Mouse (Mus musculus) limb, embryonic 15.5 days (tissue): ENCODE results near the gene Unc80. TPM values are rescaled to one million over a fixed set of nuclear protein-coding genes. Genes with fewer than 3 reads are reported as not detected.

Experiments used
- ATAC-seq: fragments of 200-750 bp; cut with Nextera tagmentation; 2 replicates; pipeline ENCODE4 v1.8.0; 2017; ENCODE audit warnings: low read depth, moderate TSS enrichment; ENCODE audit not compliant: insufficient number of reproducible peaks, low FRiP score, low TSS enrichment
- H3K27ac ChIP-seq: fragments of 300-500 bp; sonication (generic); 2 replicates; pipeline ENCODE4 v1.5.1; 2015; ENCODE audit warnings: moderate library complexity, mild to moderate bottlenecking, inconsistent platforms
- H3K27me3 ChIP-seq: fragments of 300-500 bp; sonication (generic); 2 replicates; pipeline ENCODE4 v1.6.1; 2015; ENCODE audit warnings: inconsistent platforms
- H3K36me3 ChIP-seq: fragments of 300-500 bp; sonication (generic); 2 replicates; pipeline ENCODE4 v1.6.1; 2015; ENCODE audit warnings: inconsistent platforms
- H3K4me1 ChIP-seq: fragments of 300-500 bp; sonication (generic); 2 replicates; pipeline ENCODE4 v1.6.1; 2015; ENCODE audit warnings: inconsistent platforms
- H3K4me2 ChIP-seq: fragments of 300-500 bp; sonication (generic); 2 replicates; pipeline ENCODE4 v1.6.1; 2015; ENCODE audit warnings: mild to moderate bottlenecking, inconsistent platforms
- H3K4me3 ChIP-seq: fragments of 300-500 bp; sonication (generic); 2 replicates; pipeline ENCODE4 v1.5.1; 2015; ENCODE audit warnings: mild to moderate bottlenecking, inconsistent platforms
- H3K9ac ChIP-seq: fragments of 300-500 bp; sonication (generic); 2 replicates; pipeline ENCODE4 v1.6.1; 2015; ENCODE audit warnings: inconsistent platforms
- H3K9me3 ChIP-seq: fragments of 300-500 bp; sonication (generic); 2 replicates; pipeline ENCODE4 v1.6.1; 2016; ENCODE audit warnings: inconsistent platforms
- WGBS: fragments of 180-500 bp; shearing (Covaris S2); methylation state at CpG from one replicate; pipeline ENCODE4 v1.1.7; 2015; 5-methylcytosine and 5-hydroxymethylcytosine counted together
- polyA plus RNA-seq: library from polyadenylated mRNA; unstranded; fragments of >200 nt; fragmentation: Nextera tagmentation; extraction: Ambion mirVana; gene quantifications from 2 replicates; pipeline ENCODE4 v1.2.1, GENCODE M21; 2015

Unc80 gene
- polyA plus RNA-seq, 1 experiment from 2014 or later, result 0.12 TPM

- Histone ChIP-seq H3K27ac (no peak overlapping the region), H3K4me3 (no peak overlapping the region), H3K27me3 (no peaks in the 10 kb centered on the region), H3K36me3 (no peaks in the 10 kb centered on the region), H3K4me1 (no peaks in the 10 kb centered on the region), H3K4me2 (no peak overlapping the region), H3K9ac (no peak overlapping the region), H3K9me3 (no peaks in the 10 kb centered on the region)
- ATAC-seq, result no peak
These were observed 178.7 kb downstream of the Unc80 start for GRCm38 (mm10) chr1:66646894-66647293.

DNA sequence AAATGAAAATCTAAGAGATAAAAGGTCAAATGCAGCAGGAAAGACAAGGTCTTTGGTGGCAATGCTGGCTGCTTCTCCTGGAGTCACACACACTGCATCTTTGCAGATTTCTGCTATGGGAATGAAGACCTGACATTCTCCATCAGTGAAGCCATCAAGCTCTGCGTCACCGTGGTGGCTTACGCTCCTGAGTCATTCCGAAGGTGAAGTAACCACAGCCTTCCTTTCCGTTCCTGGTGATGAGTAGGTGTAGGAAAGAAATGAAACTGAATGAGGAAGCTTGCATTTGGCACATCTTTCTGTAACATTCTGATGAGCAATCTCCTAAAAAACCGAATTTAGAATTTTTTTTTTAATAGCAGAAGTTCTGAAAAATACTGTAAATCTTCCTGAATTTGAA lies 181.4 kb downstream of the Unc80 start:
- Histone ChIP-seq H3K4me2 (no peak overlapping the region), H3K9ac (no peak overlapping the region), H3K36me3 (no peaks in the 10 kb centered on the region), H3K4me3 (no peak overlapping the region), H3K27me3 (no peaks in the 10 kb centered on the region), H3K9me3 (no peaks in the 10 kb centered on the region), H3K4me1 (peaks cover 3% of the 10 kb centered on the region; the same call in 1 of the 2 replicates), H3K27ac (no peak overlapping the region)
- ATAC-seq, result no peak
- 81% methylated on average over 6 of the region's 6 CpGs for WGBS

- no peak overlapping the region for H3K4me3 ChIP-seq
- H3K9me3 ChIP-seq, result no peaks in the 10 kb centered on the region
- no peaks in the 10 kb centered on the region for H3K27me3 ChIP-seq
- no peak for ATAC-seq
- H3K36me3 ChIP-seq, result no peaks in the 10 kb centered on the region
- WGBS, result 59% methylated on average over 1 of the region's 1 CpGs
- H3K9ac ChIP-seq, result no peak overlapping the region
- H3K4me1 ChIP-seq, result peaks cover 3% of the 10 kb centered on the region; the same call in 1 of the 2 replicates
- H3K4me2 ChIP-seq, result no peak overlapping the region
- H3K27ac ChIP-seq, result no peak overlapping the region
These were observed 181.8 kb downstream of the Unc80 start for GRCm38 (mm10) chr1:66650006-66650405.

GRCm38 (mm10) chr1:66655119-66655746 lies 187.1 kb downstream of the Unc80 start:
- no peaks in the 10 kb centered on the region for H3K27me3 ChIP-seq
- peaks cover 3% of the 10 kb centered on the region; the same call in 1 of the 2 replicates for H3K4me1 ChIP-seq
- H3K4me3 ChIP-seq, result no peak overlapping the region
- no peak for ATAC-seq
- H3K9ac ChIP-seq, result no peak overlapping the region
- H3K27ac ChIP-seq, result no peak overlapping the region
- no peak overlapping the region for H3K4me2 ChIP-seq
- whole genome bisulfite sequencing, result 61% methylated on average over 4 of the region's 4 CpGs
- no peaks in the 10 kb centered on the region for H3K36me3 ChIP-seq
- no peaks in the 10 kb centered on the region for H3K9me3 ChIP-seq

DNA sequence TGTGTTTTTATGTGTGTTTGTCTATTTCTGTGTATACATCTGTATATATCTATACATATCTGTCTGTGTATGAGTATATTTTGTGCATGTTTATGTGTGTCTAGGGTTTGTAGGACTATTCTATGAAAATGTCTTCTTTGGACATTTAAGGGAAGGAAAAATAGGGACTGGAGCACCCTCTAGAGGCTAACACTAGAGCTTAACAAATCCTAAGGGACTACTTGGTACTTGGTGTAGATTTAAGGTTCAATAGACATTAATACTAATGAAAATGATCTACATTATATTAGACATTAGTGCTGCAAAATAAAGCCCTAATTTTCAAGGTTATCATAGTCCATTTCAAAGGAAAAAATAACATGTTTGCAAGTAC lies 187.6 kb downstream of the Unc80 start:
- Histone ChIP-seq H3K9ac (no peak overlapping the region), H3K4me2 (no peak overlapping the region), H3K4me1 (peaks cover 3% of the 10 kb centered on the region; the same call in 1 of the 2 replicates), H3K27me3 (no peaks in the 10 kb centered on the region), H3K36me3 (no peaks in the 10 kb centered on the region), H3K9me3 (no peaks in the 10 kb centered on the region), H3K4me3 (no peak overlapping the region), H3K27ac (no peak overlapping the region)
- ATAC-seq, result no peak

DNA sequence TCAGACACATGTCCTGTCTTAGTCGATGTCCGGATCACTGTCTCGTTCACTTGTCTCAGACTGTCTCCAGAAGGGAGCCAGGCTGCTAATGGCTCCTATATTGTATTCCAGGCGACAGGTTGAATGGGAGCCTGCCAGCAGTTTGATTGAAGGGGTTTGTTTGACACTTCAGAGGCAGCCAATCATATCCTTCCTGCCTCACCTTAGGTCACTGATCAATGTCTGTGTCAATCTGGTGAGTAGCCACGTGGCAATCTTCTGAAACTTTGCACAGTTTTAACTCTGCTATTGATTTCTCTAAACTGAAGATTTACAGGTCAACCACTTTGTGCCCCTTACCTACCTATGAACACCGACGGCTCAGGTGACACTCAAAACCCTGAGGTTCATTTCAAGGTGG lies 203.3 kb downstream of the Unc80 start:
- no peak for ATAC-seq
- H3K9ac ChIP-seq, result no peak overlapping the region
- no peak overlapping the region for H3K4me2 ChIP-seq
- H3K4me1 ChIP-seq, result no peaks in the 10 kb centered on the region
- H3K36me3 ChIP-seq, result no peaks in the 10 kb centered on the region
- 76% methylated on average over 7 of the region's 7 CpGs for WGBS
- no peaks in the 10 kb centered on the region for H3K9me3 ChIP-seq
- H3K4me3 ChIP-seq, result no peak overlapping the region
- H3K27ac ChIP-seq, result no peak overlapping the region
- H3K27me3 ChIP-seq, result no peaks in the 10 kb centered on the region

DNA sequence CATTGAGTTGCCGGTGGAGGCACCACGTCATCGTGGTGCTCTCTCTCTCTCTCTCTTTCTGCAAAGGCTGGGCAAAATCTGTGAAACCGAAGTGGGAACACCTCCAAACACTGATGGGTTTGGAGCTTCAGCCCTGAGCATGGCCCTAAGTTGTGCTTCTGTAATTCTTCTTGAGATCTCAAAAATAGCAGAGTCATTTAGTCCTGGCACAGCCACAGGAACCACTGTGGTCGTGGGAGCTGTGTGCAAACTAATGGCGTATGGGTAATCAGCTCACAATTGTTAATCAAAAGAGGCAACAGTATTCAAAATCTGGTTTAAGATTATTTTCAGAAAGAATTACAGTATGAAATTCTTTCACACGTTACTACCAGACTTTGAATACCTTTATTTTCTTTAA lies 204.6 kb downstream of the Unc80 start:
- no peak overlapping the region for H3K4me3 ChIP-seq
- H3K36me3 ChIP-seq, result no peaks in the 10 kb centered on the region
- no peaks in the 10 kb centered on the region for H3K4me1 ChIP-seq
- ATAC-seq, result no peak
- 77% methylated on average over 7 of the region's 7 CpGs for WGBS
- H3K27ac ChIP-seq, result no peak overlapping the region
- no peak overlapping the region for H3K9ac ChIP-seq
- H3K4me2 ChIP-seq, result no peak overlapping the region
- no peaks in the 10 kb centered on the region for H3K9me3 ChIP-seq
- H3K27me3 ChIP-seq, result no peaks in the 10 kb centered on the region

DNA sequence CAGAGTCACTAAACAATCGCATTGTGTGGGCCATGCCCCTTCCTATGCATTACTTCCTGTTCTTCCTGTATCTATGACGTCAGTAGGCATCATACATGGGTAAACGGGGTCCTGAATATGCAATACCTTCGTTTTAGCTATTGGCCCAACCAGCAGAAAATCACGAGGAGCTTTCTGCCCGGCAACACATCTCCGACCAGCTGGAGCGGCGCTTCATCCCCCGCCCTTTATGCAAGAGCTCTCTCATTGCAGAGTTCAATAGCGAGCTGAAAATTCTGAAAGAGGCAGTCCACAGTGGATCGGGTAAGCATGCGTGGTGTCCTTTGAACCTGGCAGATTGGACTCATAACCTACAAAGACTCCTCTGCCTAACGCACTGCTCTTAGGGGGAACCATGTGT lies 209.8 kb downstream of the Unc80 start:
- Histone ChIP-seq H3K36me3 (no peaks in the 10 kb centered on the region), H3K9me3 (no peaks in the 10 kb centered on the region), H3K4me3 (no peak overlapping the region), H3K27me3 (no peaks in the 10 kb centered on the region), H3K4me1 (no peaks in the 10 kb centered on the region), H3K4me2 (no peak overlapping the region), H3K27ac (no peak overlapping the region), H3K9ac (no peak overlapping the region)
- ATAC-seq, result no peak
- 78% methylated on average over 14 of the region's 14 CpGs for WGBS

GRCm38 (mm10) chr1:66678662-66679061 lies 210.5 kb downstream of the Unc80 start:
- no peaks in the 10 kb centered on the region for H3K36me3 ChIP-seq
- no peaks in the 10 kb centered on the region for H3K4me1 ChIP-seq
- no peaks in the 10 kb centered on the region for H3K9me3 ChIP-seq
- no peaks in the 10 kb centered on the region for H3K27me3 ChIP-seq
- H3K4me3 ChIP-seq, result no peak overlapping the region
- H3K4me2 ChIP-seq, result no peak overlapping the region
- H3K27ac ChIP-seq, result no peak overlapping the region
- whole genome bisulfite sequencing, result 29% methylated on average over 2 of the region's 2 CpGs
- H3K9ac ChIP-seq, result no peak overlapping the region
- no peak for ATAC-seq

DNA sequence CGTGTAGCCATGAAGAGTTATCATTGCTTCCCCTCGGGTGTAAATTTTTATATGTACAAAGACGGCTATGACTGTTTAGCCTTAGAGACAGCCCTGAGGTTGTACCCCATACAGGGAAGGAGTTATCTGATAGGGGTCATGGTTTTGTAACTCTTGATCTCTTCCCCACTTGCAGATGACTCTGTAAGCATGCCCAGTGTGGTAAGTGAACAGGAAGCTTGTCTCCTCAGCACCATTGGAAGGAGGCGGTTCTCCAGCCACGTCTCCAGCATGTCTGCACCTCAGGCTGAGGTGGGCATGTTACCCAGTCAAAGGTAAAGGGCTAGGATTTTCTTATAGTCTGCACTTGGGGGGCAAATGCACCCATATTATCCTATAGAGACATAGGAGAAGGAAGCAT lies 214.8 kb downstream of the Unc80 start:
- no peaks in the 10 kb centered on the region for H3K4me1 ChIP-seq
- H3K9me3 ChIP-seq, result no peaks in the 10 kb centered on the region
- no peak for ATAC-seq
- H3K27ac ChIP-seq, result no peak overlapping the region
- H3K27me3 ChIP-seq, result no peaks in the 10 kb centered on the region
- 81% methylated on average over 5 of the region's 5 CpGs for WGBS
- no peak overlapping the region for H3K4me2 ChIP-seq
- H3K4me3 ChIP-seq, result no peak overlapping the region
- no peaks in the 10 kb centered on the region for H3K36me3 ChIP-seq
- no peak overlapping the region for H3K9ac ChIP-seq

DNA sequence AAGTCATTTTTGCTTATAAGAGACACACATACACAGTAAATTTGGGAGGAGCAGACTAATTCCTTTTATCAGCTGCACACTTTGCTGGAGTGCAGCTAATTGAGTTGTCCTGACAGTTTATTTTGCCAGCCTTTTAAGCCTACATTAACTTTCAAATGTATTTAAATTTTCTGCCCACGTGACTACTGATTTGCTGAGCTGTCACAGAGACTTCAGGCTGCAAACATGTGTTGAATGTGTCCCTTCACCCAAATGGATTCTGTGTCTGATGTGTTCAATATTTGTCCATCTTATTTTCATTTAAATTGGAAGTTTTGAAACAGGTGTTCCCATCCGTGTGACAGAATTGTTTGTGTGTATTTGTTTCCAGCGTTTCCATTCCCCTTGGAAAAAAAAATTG lies 223.6 kb downstream of the Unc80 start:
- Histone ChIP-seq H3K36me3 (no peaks in the 10 kb centered on the region), H3K4me1 (no peaks in the 10 kb centered on the region), H3K9ac (no peak overlapping the region), H3K27me3 (no peaks in the 10 kb centered on the region), H3K4me2 (no peak overlapping the region), H3K27ac (no peak overlapping the region), H3K9me3 (no peaks in the 10 kb centered on the region), H3K4me3 (no peak overlapping the region)
- WGBS, result 65% methylated on average over 3 of the region's 3 CpGs
- no peak for ATAC-seq

DNA sequence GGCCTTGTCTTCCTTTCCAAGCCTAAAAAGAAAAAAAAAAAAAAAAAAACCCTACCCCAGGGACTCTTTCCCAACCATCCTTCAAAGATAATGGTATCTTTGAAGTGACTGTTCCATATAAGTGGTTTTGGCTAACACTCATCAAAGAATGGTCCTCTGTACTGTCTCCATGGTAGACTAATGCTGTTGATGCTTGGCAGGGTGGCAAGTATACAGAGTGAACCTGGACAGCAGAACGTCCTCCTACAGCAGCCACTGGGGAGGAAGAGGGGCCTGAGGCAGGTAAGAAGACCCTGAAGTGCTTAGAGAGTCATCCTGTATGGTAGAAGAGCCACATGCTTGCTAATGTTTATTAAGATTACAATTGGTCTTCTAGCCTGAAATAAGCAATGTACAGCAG lies 224.1 kb downstream of the Unc80 start:
- WGBS, result 68% methylated on average over 1 of the region's 1 CpGs

GRCm38 (mm10) chr1:66692780-66693392 lies 224.7 kb downstream of the Unc80 start:
- ATAC-seq, result no peak
- Histone ChIP-seq H3K4me1 (no peaks in the 10 kb centered on the region), H3K27me3 (no peaks in the 10 kb centered on the region), H3K9me3 (no peaks in the 10 kb centered on the region), H3K4me3 (no peak overlapping the region), H3K27ac (no peak overlapping the region), H3K36me3 (no peaks in the 10 kb centered on the region), H3K4me2 (no peak overlapping the region), H3K9ac (no peak overlapping the region)
- 80% methylated on average over 8 of the region's 8 CpGs for WGBS

More for the DNA sequence above, 224.1 kb downstream of the Unc80 start:
- no peaks in the 10 kb centered on the region for H3K27me3 ChIP-seq
- no peak overlapping the region for H3K9ac ChIP-seq
- no peaks in the 10 kb centered on the region for H3K36me3 ChIP-seq
- H3K4me2 ChIP-seq, result no peak overlapping the region
- no peak overlapping the region for H3K4me3 ChIP-seq
- no peak overlapping the region for H3K27ac ChIP-seq
- H3K9me3 ChIP-seq, result no peaks in the 10 kb centered on the region
- ATAC-seq, result no peak
- H3K4me1 ChIP-seq, result no peaks in the 10 kb centered on the region
